Mouse (Mus musculus) MEL (cell line): Measurements from ENCODE around the gene Borcs7. TPM values are rescaled to one million over a fixed set of nuclear protein-coding genes. Genes with fewer than 3 reads are reported as not detected.

Experiments used
- DNase-seq: peaks from one replicate; pipeline ENCODE4 v3.0.0; 2011; ENCODE audit warnings: low read depth, low spot score
- H3K27ac ChIP-seq: 2 replicates; pipeline ENCODE4 v1.5.1; 2012; ENCODE audit warnings: low read depth, mild to moderate bottlenecking, control low read depth, low read length, moderate library complexity; ENCODE audit not compliant: control insufficient read depth
- H3K27me3 ChIP-seq, 2 experiments: fragments of 150-350 bp in 1 of 2; sonication (generic) in 1 of 2; 2 replicates each; pipeline ENCODE4 v1.6.1; 2012; ENCODE audit warnings: low read length in 2 of 2, mild to moderate bottlenecking in 2 of 2, improper control_type of control experiment in 1 of 2, moderate library complexity in 1 of 2; ENCODE audit not compliant: insufficient read depth in 2 of 2, control insufficient read depth in 1 of 2
- H3K36me3 ChIP-seq, 2 experiments: 2 replicates each; pipeline ENCODE4 v1.6.1; 2012 to 2014; ENCODE audit warnings: low read length in 2 of 2, improper control_type of control experiment in 1 of 2, inconsistent platforms in 1 of 2, mild to moderate bottlenecking in 1 of 2; ENCODE audit not compliant: insufficient read depth in 2 of 2, control insufficient read depth in 1 of 2
- H3K4me1 ChIP-seq, 2 experiments: fragments of 150-350 bp in 1 of 2; sonication (generic) in 1 of 2; 2 replicates each; pipeline ENCODE4 v1.6.1; 2012; ENCODE audit warnings: low read length in 2 of 2, improper control_type of control experiment in 1 of 2, mild to moderate bottlenecking in 1 of 2; ENCODE audit not compliant: insufficient read depth in 2 of 2, control insufficient read depth in 1 of 2
- H3K4me3 ChIP-seq, 2 experiments: fragments of 150-350 bp in 1 of 2; sonication (generic) in 1 of 2; 2 replicates each; pipeline ENCODE4 v1.5.1; 2012; ENCODE audit warnings: low read depth in 2 of 2, low read length in 2 of 2, mild to moderate bottlenecking in 2 of 2, moderate library complexity in 2 of 2, control low read depth in 1 of 2, improper control_type of control experiment in 1 of 2; ENCODE audit not compliant: control insufficient read depth in 1 of 2, insufficient read depth in 1 of 2
- H3K79me2 ChIP-seq: 2 replicates; pipeline ENCODE4 v1.6.1; 2012; ENCODE audit warnings: mild to moderate bottlenecking, low read length, moderate library complexity; ENCODE audit not compliant: control insufficient read depth, poor library complexity, insufficient read depth
- H3K9ac ChIP-seq: 2 replicates; pipeline ENCODE4 v1.6.1; 2012; ENCODE audit warnings: low read depth, mild to moderate bottlenecking, control low read depth, low read length, moderate library complexity; ENCODE audit not compliant: control insufficient read depth, poor library complexity, severe bottlenecking
- H3K9me3 ChIP-seq: fragments of 150-350 bp; sonication (generic); replicated peaks from 2 replicates; pipeline ENCODE4 v1.6.1; 2012; ENCODE audit warnings: mild to moderate bottlenecking, low read length, improper control_type of control experiment, moderate library complexity; ENCODE audit not compliant: insufficient read depth
- BHLHE40 ChIP-seq: IDR thresholded peaks from 2 replicates; pipeline ENCODE4 v1.6.1; 2012; ENCODE audit warnings: low read depth, mild to moderate bottlenecking, inconsistent platforms, low read length, improper control_type of control experiment, borderline replicate concordance
- CTCF ChIP-seq, 3 experiments: IDR thresholded peaks in 2 of 3; conservative IDR thresholded peaks in 1 of 3; 2 replicates each; pipeline ENCODE4 v1.5.1; 2011 to 2012; ENCODE audit warnings: low read length in 3 of 3, low read depth in 2 of 3, mild to moderate bottlenecking in 2 of 3, improper control_type of control experiment in 1 of 3, inconsistent platforms in 1 of 3, mixed read lengths in 1 of 3, moderate library complexity in 1 of 3; ENCODE audit not compliant: control insufficient read depth in 1 of 3, insufficient read depth in 1 of 3, poor library complexity in 1 of 3, severe bottlenecking in 1 of 3
- ELF1 ChIP-seq: IDR thresholded peaks from 2 replicates; pipeline ENCODE4 v1.6.1; 2014; ENCODE audit warnings: low read depth, mild to moderate bottlenecking, inconsistent platforms, low read length, improper control_type of control experiment, moderate library complexity
- EP300 ChIP-seq, 2 experiments: IDR thresholded peaks; 2 replicates each; pipeline ENCODE4 v1.6.1; 2011; ENCODE audit warnings: improper control_type of control experiment in 2 of 2, low read length in 2 of 2, low read depth in 1 of 2, mild to moderate bottlenecking in 1 of 2
- ETS1 ChIP-seq: IDR thresholded peaks from 2 replicates; pipeline ENCODE4 v1.6.1; 2012; ENCODE audit warnings: low read depth, mild to moderate bottlenecking, inconsistent platforms, low read length, improper control_type of control experiment, moderate library complexity
- GABPA ChIP-seq: IDR thresholded peaks from 2 replicates; pipeline ENCODE4 v1.6.1; 2012; ENCODE audit warnings: low read depth, mild to moderate bottlenecking, inconsistent platforms, low read length, improper control_type of control experiment, moderate library complexity
- GATA1 ChIP-seq: IDR thresholded peaks from 2 replicates; pipeline ENCODE4 v1.6.1; 2011; ENCODE audit warnings: low read depth, low read length, improper control_type of control experiment
- KAT2A ChIP-seq: conservative IDR thresholded peaks from 2 replicates; pipeline ENCODE4 v1.6.1; 2012; ENCODE audit warnings: low read depth, low read length, improper control_type of control experiment, inconsistent platforms
- MAZ ChIP-seq: IDR thresholded peaks from 2 replicates; pipeline ENCODE4 v1.6.1; 2012; ENCODE audit warnings: low read depth, mild to moderate bottlenecking, inconsistent platforms, low read length, improper control_type of control experiment
- MEF2A ChIP-seq: IDR thresholded peaks from 2 replicates; pipeline ENCODE4 v1.6.1; 2014; ENCODE audit warnings: low read depth, mild to moderate bottlenecking, inconsistent platforms, low read length, improper control_type of control experiment; ENCODE audit not compliant: poor library complexity, insufficient replicate concordance, severe bottlenecking; ENCODE audit errors: extremely low read depth
- NELFE ChIP-seq: IDR thresholded peaks from 2 replicates; pipeline ENCODE4 v1.6.1; 2011; ENCODE audit warnings: low read depth, low read length, improper control_type of control experiment
- NRF1 ChIP-seq: IDR thresholded peaks from 2 replicates; pipeline ENCODE4 v1.6.1; 2014; ENCODE audit warnings: low read depth, mild to moderate bottlenecking, inconsistent platforms, low read length, improper control_type of control experiment, moderate library complexity; ENCODE audit not compliant: poor library complexity, insufficient read depth, severe bottlenecking
- POLR2AphosphoS2 ChIP-seq: IDR thresholded peaks from 2 replicates; pipeline ENCODE4 v1.6.1; 2011; ENCODE audit warnings: low read length, improper control_type of control experiment
- RAD21 ChIP-seq: IDR thresholded peaks from 2 replicates; pipeline ENCODE4 v1.6.1; 2011; ENCODE audit warnings: mild to moderate bottlenecking, low read depth, low read length, improper control_type of control experiment
- RCOR1 ChIP-seq: IDR thresholded peaks from 2 replicates; pipeline ENCODE4 v1.6.1; 2012; ENCODE audit warnings: low read depth, mild to moderate bottlenecking, inconsistent platforms, low read length, improper control_type of control experiment
- SIN3A ChIP-seq: IDR thresholded peaks from 2 replicates; pipeline ENCODE4 v1.6.1; 2012; ENCODE audit warnings: low read length, improper control_type of control experiment, inconsistent platforms
- TAL1 ChIP-seq: IDR thresholded peaks from 2 replicates; pipeline ENCODE4 v1.6.1; 2012; ENCODE audit warnings: mild to moderate bottlenecking, inconsistent platforms, low read length, moderate library complexity, mixed read lengths
- TBP ChIP-seq: IDR thresholded peaks from 2 replicates; pipeline ENCODE4 v1.8.0; 2011; ENCODE audit warnings: low read depth, low read length, improper control_type of control experiment
- UBTF ChIP-seq: IDR thresholded peaks from 2 replicates; pipeline ENCODE4 v1.6.1; 2012; ENCODE audit warnings: low read depth, mild to moderate bottlenecking, inconsistent platforms, low read length, improper control_type of control experiment, moderate library complexity, borderline replicate concordance; ENCODE audit not compliant: insufficient read depth
- USF2 ChIP-seq, 2 experiments: IDR thresholded peaks; 2 replicates each; pipeline ENCODE4 v1.6.1; 2011 to 2012; ENCODE audit warnings: improper control_type of control experiment in 2 of 2, low read length in 2 of 2, borderline replicate concordance in 1 of 2, inconsistent platforms in 1 of 2, low read depth in 1 of 2, mild to moderate bottlenecking in 1 of 2; ENCODE audit not compliant: insufficient read depth in 1 of 2
- ZKSCAN1 ChIP-seq: IDR thresholded peaks from 2 replicates; pipeline ENCODE4 v1.6.1; 2012; ENCODE audit warnings: low read depth, mild to moderate bottlenecking, inconsistent platforms, low read length, improper control_type of control experiment, moderate library complexity
- ZNF384 ChIP-seq: IDR thresholded peaks from 2 replicates; pipeline ENCODE4 v1.6.1; 2012; ENCODE audit warnings: low read depth, mild to moderate bottlenecking, inconsistent platforms, low read length, improper control_type of control experiment
- polyA plus RNA-seq, 2 experiments: library from polyadenylated mRNA; stranded (reverse) in 1 of 2; unstranded in 1 of 2; fragments of >175 nt in 1 of 2; fragments of >200 nt in 1 of 2; gene quantifications; 2 replicates each; pipeline versions ENCODE4 v1.2.1 to v1.2.4; 2012; ENCODE audit warnings: low replicate concordance in 2 of 2, low read depth in 1 of 2; ENCODE audit not compliant: insufficient read length in 2 of 2, insufficient read depth in 1 of 2, missing spikeins in 1 of 2
- total RNA-seq: library from RNA; depleted of rRNA; stranded (reverse); fragments of 300-350 nt; gene quantifications from 2 replicates; pipeline ENCODE4 v1.2.3, GENCODE M21; 2012

Borcs7 gene
- total and polyA plus RNA-seq, 3 experiments: 4.1 to 11.1 TPM; not detected in 1

GRCm38 (mm10) chr19:46653188-46653587 is 36.5 kb upstream of the Borcs7 start (continued):
- TF ChIP-seq TAL1 (no peak), POLR2AphosphoS2 (no peak), NRF1 (no peak), CTCF (IDR thresholded peaks at IDR 0.05 in 2 of 3, conservative IDR thresholded peaks at IDR 0.05 in 1 of 3; ENCODE audit: control insufficient read depth in 1 of 3, insufficient read depth in 1 of 3, low read depth in 2 of 3, low read length in 3 of 3, poor library complexity in 1 of 3, severe bottlenecking in 1 of 3) (no peak), ELF1 (no peak), GATA1 (peak; percentile 70), GABPA (0 out of 2 replicates have a peak, but pooled peaks have one; percentile 36), USF2 (IDR thresholded peaks at IDR 0.05; ENCODE audit: borderline replicate concordance in 1 of 2, insufficient read depth in 1 of 2, low read depth in 1 of 2, low read length in 2 of 2) (no peak), KAT2A (no peak), ZKSCAN1 (no peak), BHLHE40 (no peak), NELFE (no peak), MAZ (0 out of 2 replicates have a peak, but pooled peaks have one; percentile 41), MEF2A (no peak), RAD21 (no peak), SIN3A (peak; percentile 43; the same call in 1 of the 2 replicates), TBP (no peak), ZNF384 (peak; percentile 62), UBTF (no peak)

DNA sequence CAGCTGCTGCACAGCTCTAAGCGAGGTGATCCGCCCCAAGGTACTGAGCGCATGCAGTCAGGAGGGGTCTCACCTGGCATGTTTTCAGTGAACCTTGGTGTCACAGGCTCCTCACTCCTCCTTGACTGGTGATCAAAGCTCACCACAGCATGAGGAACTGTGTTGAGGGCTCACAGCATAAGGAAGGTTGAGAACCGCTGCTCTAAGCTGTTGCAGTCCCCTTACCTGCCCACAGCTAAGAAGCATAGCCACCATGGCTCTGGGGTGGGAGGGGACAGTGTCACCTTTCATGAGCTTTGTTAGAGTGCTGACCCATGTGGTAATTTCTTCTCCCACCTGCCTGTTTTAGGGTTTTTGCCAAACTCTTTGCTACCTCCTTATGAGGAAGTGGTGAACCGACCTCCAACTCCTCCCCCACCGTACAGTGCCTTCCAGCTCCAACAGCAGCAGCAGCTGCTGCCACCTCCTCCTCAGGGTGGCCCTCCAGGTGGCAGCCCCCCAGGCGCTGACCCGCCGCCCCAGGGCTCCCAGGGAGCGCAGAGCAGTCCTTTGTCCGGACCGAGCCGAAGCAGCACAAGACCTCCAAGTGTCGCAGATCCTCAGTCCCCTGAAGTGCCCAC is 36.0 kb upstream of the Borcs7 start:
- no peak overlapping the region for H3K9ac ChIP-seq
- H3K9me3 ChIP-seq: no peaks in the 10 kb centered on the region
- H3K27me3 ChIP-seq: no peaks in the 10 kb centered on the region
- H3K4me1 ChIP-seq: peaks cover 7 to 8% of the 10 kb centered on the region in 2 experiments; a peak in 3 of 4 replicates
- peaks cover 7 to 8% of the 10 kb centered on the region in 2 experiments for H3K36me3 ChIP-seq
- no peak overlapping the region for H3K27ac ChIP-seq
- peak in 1 of 2 experiments; percentile 14; a peak in 1 of 4 replicates for TF ChIP-seq EP300 (IDR thresholded peaks at IDR 0.05; ENCODE audit: low read depth in 1 of 2, low read length in 2 of 2)
- TF ChIP-seq NELFE: no peak
- no peak for TF ChIP-seq RCOR1
- no peak for TF ChIP-seq TAL1
- 0 out of 2 replicates have a peak, but pooled peaks have one; percentile 31 for TF ChIP-seq ETS1
- TF ChIP-seq, all 39 proteins: peak for 2
- Histone ChIP-seq H3K79me2 (no peaks in the 10 kb centered on the region), H3K4me3 (no peak overlapping the region)
- DNase-seq: peak; percentile 75
